Mouse (Mus musculus) forebrain, embryonic 14.5 days (tissue): ENCODE data around the gene Ap3b1. TPM values are rescaled to one million over a fixed set of nuclear protein-coding genes. Genes with fewer than 3 reads are reported as not detected.

Experiments
- ATAC-seq: fragments of 200-750 bp; cut with Nextera tagmentation; 2 replicates; pipeline ENCODE4 v1.8.0; 2017; ENCODE audit warnings: mild to moderate bottlenecking, moderate library complexity
- DNase-seq: peaks from one replicate; pipeline ENCODE4 v3.0.0-alpha.2; 2015; ENCODE audit warnings: low spot score
- H3K27ac ChIP-seq: fragments of 300-500 bp; sonication (generic); 2 replicates; pipeline ENCODE4 v1.5.1; 2014; ENCODE audit warnings: low read depth, mild to moderate bottlenecking, control low read depth, low read length, moderate library complexity
- H3K27me3 ChIP-seq: fragments of 300-500 bp; sonication (generic); replicated peaks from 2 replicates; pipeline ENCODE4 v1.6.1; 2014; ENCODE audit warnings: low read length, control low read depth, mixed read lengths; ENCODE audit not compliant: control insufficient read depth, insufficient read depth
- H3K36me3 ChIP-seq: fragments of 300-500 bp; sonication (generic); 2 replicates; pipeline ENCODE4 v1.6.1; 2014; ENCODE audit warnings: low read length, control low read depth; ENCODE audit not compliant: control insufficient read depth, insufficient read depth
- H3K4me1 ChIP-seq: fragments of 300-500 bp; sonication (generic); 2 replicates; pipeline ENCODE4 v1.6.1; 2014; ENCODE audit warnings: antibody characterized with exemption, low read length, control low read depth; ENCODE audit not compliant: control insufficient read depth, insufficient read depth
- H3K4me2 ChIP-seq: fragments of 300-500 bp; sonication (generic); 2 replicates; pipeline ENCODE4 v1.6.1; 2014; ENCODE audit warnings: mild to moderate bottlenecking, control low read depth, low read length
- H3K4me3 ChIP-seq: fragments of 300-500 bp; sonication (generic); 2 replicates; pipeline ENCODE4 v1.5.1; 2014; ENCODE audit warnings: low read depth, low read length, control low read depth
- H3K9ac ChIP-seq: fragments of 300-500 bp; sonication (generic); 2 replicates; pipeline ENCODE4 v1.6.1; 2014; ENCODE audit warnings: mild to moderate bottlenecking, low read length, control low read depth, moderate library complexity
- H3K9me3 ChIP-seq: fragments of 300-500 bp; sonication (generic); replicated peaks from 2 replicates; pipeline ENCODE4 v1.6.1; 2016; ENCODE audit warnings: low read length, control low read depth, mixed read lengths; ENCODE audit not compliant: control insufficient read depth
- WGBS: fragments of 180-500 bp; shearing (Covaris S2); extraction: QIAGEN DNeasy Blood & Tissue Kit; methylation state at CpG from one replicate; pipeline ENCODE4 v1.1.7; 2014; 5-methylcytosine and 5-hydroxymethylcytosine counted together
- polyA plus RNA-seq: library from polyadenylated mRNA; unstranded; fragments of >200 nt; fragmentation: Nextera tagmentation; extraction: Ambion mirVana; gene quantifications from 2 replicates; pipeline ENCODE4 v1.2.1, GENCODE M21; 2014

Gene Ap3b1
- polyA plus RNA-seq, 1 experiment from 2014 or later: 24.2 TPM

DNA sequence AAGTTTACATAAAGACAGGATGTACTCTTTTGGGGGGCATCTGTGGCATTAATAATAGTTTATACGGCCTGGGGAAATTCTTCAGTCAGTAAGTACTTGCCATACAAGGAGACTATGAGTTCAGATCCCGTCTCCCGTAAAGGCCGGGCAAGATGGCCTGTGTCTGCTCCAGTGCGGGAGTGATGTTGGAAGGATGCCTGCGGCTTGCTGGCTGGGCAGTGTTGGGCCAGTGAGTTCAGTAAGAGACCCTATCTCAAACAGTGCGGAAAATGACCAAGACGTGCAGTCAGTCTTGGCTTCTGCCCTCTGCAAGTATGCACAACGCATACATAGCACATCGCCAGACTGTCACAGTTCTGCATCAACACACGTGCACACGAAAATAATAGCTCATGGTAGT lies 95.4 kb downstream of the Ap3b1 start:
- no peaks in the 10 kb centered on the region for H3K27me3 ChIP-seq
- H3K27ac ChIP-seq: no peak overlapping the region
- no peak overlapping the region for H3K4me3 ChIP-seq
- DNase-seq (no peak), ATAC-seq (no peak)
- H3K9me3 ChIP-seq: no peaks in the 10 kb centered on the region
- no peak overlapping the region for H3K9ac ChIP-seq
- no peak overlapping the region for H3K4me2 ChIP-seq
- WGBS: 91% methylated on average over 12 of the region's 12 CpGs
- H3K36me3 ChIP-seq: peaks cover 7% of the 10 kb centered on the region; the same call in 1 of the 2 replicates
- no peaks in the 10 kb centered on the region for H3K4me1 ChIP-seq

DNA sequence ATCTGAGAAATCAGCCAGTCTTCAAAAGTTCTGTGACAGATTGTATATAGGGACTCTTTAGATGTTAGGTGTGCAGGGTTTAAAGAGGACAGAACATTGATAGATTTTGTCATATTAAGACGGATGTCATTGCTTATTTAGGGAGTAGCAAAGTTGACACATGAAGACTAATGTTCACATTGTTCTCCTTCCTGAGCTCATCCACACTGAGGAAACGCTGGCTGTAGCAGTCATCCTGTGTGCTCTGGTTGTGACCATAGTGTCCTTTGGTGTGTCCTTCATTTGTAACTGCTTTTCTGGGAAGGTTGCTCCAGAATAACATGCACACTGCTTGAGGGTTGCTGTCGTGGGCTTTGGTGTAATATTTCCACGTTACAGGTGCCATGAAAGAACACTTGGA lies 100.4 kb downstream of the Ap3b1 start:
- Histone ChIP-seq H3K9ac (no peak overlapping the region), H3K9me3 (no peaks in the 10 kb centered on the region), H3K27me3 (no peaks in the 10 kb centered on the region), H3K4me1 (no peaks in the 10 kb centered on the region), H3K36me3 (peaks cover 7% of the 10 kb centered on the region; the same call in 1 of the 2 replicates), H3K4me2 (no peak overlapping the region), H3K4me3 (no peak overlapping the region), H3K27ac (no peak overlapping the region)
- DNase-seq (no peak), ATAC-seq (no peak)
- 83% methylated on average over 4 of the region's 4 CpGs for WGBS

GRCm38 (mm10) chr13:94464221-94464620 lies 105.5 kb downstream of the Ap3b1 start:
- Histone ChIP-seq H3K27me3 (no peaks in the 10 kb centered on the region), H3K27ac (no peak overlapping the region), H3K4me3 (no peak overlapping the region), H3K4me1 (no peaks in the 10 kb centered on the region), H3K9me3 (no peaks in the 10 kb centered on the region), H3K36me3 (no peaks in the 10 kb centered on the region), H3K9ac (no peak overlapping the region), H3K4me2 (no peak overlapping the region)
- ATAC-seq (no peak), DNase-seq (no peak)
- 54% methylated on average over 2 of the region's 2 CpGs for WGBS

GRCm38 (mm10) chr13:94468551-94468950 lies 109.8 kb downstream of the Ap3b1 start:
- H3K36me3 ChIP-seq: 0 out of 2 replicates have a peak, but pooled peaks cover 3% of the 10 kb centered on the region
- 97% methylated on average over 1 of the region's 1 CpGs for WGBS
- H3K9me3 ChIP-seq: no peaks in the 10 kb centered on the region
- no peaks in the 10 kb centered on the region for H3K4me1 ChIP-seq
- no peak overlapping the region for H3K9ac ChIP-seq
- ATAC-seq: no peak
- no peak overlapping the region for H3K4me2 ChIP-seq
- no peak for DNase-seq
- no peak overlapping the region for H3K4me3 ChIP-seq
- H3K27me3 ChIP-seq: no peaks in the 10 kb centered on the region
- no peak overlapping the region for H3K27ac ChIP-seq

DNA sequence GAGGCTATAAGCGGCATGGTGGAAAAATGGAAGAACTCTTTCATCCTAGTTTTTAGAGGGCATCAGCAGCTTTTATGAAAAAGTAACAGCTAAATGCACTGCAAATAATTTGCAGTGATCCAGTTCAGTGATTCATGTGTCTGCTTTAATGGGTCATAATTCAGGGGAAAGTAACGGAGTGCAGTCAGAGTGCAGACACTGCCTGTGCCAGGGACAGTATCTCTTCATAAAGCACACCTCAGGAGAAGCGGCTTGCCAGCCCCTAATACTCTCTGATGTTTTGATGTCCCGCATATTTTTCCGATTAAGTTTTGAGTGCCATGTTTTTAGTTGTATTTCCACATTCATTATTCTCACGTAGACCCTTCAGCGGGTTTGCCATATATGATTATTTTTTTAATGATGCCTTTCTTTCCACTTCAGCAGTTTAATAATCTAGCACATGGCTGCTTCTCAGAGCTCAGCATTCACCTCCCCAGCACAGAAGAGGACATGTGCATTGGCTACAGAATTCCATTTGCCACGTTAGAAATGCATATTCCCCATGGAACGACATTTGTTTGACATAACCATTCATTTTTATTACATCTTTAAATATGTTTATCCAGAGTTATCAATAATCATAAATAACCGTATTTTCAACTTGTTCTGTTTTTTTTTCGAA lies 112.4 kb downstream of the Ap3b1 start:
- 90% methylated on average over 11 of the region's 11 CpGs for WGBS

DNA sequence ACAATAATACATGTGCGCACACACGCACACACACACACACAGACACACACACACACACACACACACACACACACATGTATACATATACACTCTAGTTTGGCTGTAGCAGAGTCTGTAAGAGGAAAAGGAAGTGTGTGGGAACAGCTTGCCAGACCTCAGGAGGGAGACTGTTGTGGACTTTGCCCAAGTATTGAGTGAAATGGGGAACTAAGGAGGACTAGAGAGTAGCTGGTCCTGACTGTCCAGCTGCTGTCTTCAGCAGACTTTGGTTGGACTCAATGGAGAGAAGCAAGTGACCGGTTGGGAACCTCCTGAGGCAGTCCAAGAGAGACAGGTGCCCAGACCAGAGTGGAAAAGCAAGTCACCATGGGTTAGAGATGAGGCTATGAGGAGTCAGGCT lies 117.4 kb downstream of the Ap3b1 start:
- DNase-seq (no peak), ATAC-seq (no peak)
- no peak overlapping the region for H3K27ac ChIP-seq
- H3K36me3 ChIP-seq: peaks cover 9% of the 10 kb centered on the region; the same call in 1 of the 2 replicates
- H3K9ac ChIP-seq: no peak overlapping the region
- WGBS: 96% methylated on average over 3 of the region's 3 CpGs
- no peak overlapping the region for H3K4me2 ChIP-seq
- no peak overlapping the region for H3K4me3 ChIP-seq
- no peaks in the 10 kb centered on the region for H3K9me3 ChIP-seq
- no peaks in the 10 kb centered on the region for H3K27me3 ChIP-seq
- H3K4me1 ChIP-seq: no peaks in the 10 kb centered on the region

More for the DNA sequence above, 112.4 kb downstream of the Ap3b1 start:
- Histone ChIP-seq H3K36me3 (0 out of 2 replicates have a peak, but pooled peaks cover 3% of the 10 kb centered on the region), H3K9me3 (no peaks in the 10 kb centered on the region), H3K4me1 (no peaks in the 10 kb centered on the region), H3K4me2 (no peak overlapping the region), H3K4me3 (no peak overlapping the region), H3K27ac (no peak overlapping the region), H3K27me3 (no peaks in the 10 kb centered on the region), H3K9ac (no peak overlapping the region)
- ATAC-seq (no peak), DNase-seq (no peak)

DNA sequence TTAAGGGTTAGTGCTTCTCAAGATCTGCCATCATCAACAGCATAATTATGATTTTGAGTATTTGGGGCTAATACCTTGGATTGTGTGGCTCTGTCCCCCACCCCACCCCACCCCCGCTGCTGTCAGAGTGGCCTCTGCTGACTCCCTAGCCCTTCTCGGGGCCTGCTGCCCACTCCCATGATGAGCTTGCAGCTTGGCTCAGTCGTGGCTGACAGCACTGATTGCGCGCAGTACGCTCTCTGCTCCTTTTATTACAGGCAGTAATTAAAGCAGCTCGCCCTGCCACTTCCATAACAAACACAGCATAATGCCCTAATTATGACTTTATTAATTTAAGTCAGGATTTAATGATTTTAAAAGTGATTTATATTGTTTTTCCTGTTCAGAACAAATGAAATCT lies 121.5 kb downstream of the Ap3b1 start:
- Histone ChIP-seq H3K27me3 (no peaks in the 10 kb centered on the region), H3K36me3 (peaks cover 24% of the 10 kb centered on the region), H3K4me2 (no peak overlapping the region), H3K9me3 (no peaks in the 10 kb centered on the region), H3K9ac (no peak overlapping the region), H3K4me1 (no peaks in the 10 kb centered on the region), H3K27ac (no peak overlapping the region), H3K4me3 (no peak overlapping the region)
- ATAC-seq: no peak
- no peak for DNase-seq
- WGBS: 52% methylated on average over 7 of the region's 7 CpGs

- Histone ChIP-seq H3K4me3 (no peak overlapping the region), H3K4me1 (no peaks in the 10 kb centered on the region), H3K36me3 (0 out of 2 replicates have a peak, but pooled peaks cover 6% of the 10 kb centered on the region), H3K4me2 (no peak overlapping the region), H3K9ac (no peak overlapping the region), H3K9me3 (no peaks in the 10 kb centered on the region), H3K27me3 (no peaks in the 10 kb centered on the region), H3K27ac (no peak overlapping the region)
- 69% methylated on average over 3 of the region's 3 CpGs for WGBS
- DNase-seq (no peak), ATAC-seq (no peak)
Observed at GRCm38 (mm10) chr13:94490684-94491083, 131.9 kb downstream of the Ap3b1 start.

DNA sequence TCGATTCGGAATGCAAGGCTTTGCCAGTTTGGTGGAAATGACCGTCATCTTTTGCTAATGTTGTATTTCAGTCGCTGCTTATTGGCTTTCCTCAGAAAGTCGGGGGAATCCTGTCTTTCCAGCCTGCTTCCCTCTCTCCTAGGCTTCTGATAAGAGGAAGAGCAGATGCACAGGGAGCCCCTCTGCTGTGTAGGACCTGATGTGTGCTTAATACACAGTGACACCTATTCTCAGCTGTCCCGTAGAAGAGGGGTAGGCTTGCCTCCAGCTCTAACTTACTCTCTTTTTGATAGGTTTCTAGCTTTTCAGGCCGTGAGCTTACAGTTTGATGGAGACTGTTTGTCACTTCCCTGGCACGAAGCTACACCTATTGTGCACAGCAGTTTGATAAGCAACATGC lies 132.4 kb downstream of the Ap3b1 start:
- H3K4me1 ChIP-seq: no peaks in the 10 kb centered on the region
- no peak overlapping the region for H3K4me3 ChIP-seq
- no peak overlapping the region for H3K9ac ChIP-seq
- H3K4me2 ChIP-seq: no peak overlapping the region
- DNase-seq (no peak), ATAC-seq (no peak)
- H3K27ac ChIP-seq: no peak overlapping the region
- WGBS: 94% methylated on average over 8 of the region's 8 CpGs
- H3K9me3 ChIP-seq: no peaks in the 10 kb centered on the region
- 0 out of 2 replicates have a peak, but pooled peaks cover 6% of the 10 kb centered on the region for H3K36me3 ChIP-seq
- H3K27me3 ChIP-seq: no peaks in the 10 kb centered on the region
